11 mouse cellular contexts compared by ENCODE assay signal in the genomic region with DNA sequence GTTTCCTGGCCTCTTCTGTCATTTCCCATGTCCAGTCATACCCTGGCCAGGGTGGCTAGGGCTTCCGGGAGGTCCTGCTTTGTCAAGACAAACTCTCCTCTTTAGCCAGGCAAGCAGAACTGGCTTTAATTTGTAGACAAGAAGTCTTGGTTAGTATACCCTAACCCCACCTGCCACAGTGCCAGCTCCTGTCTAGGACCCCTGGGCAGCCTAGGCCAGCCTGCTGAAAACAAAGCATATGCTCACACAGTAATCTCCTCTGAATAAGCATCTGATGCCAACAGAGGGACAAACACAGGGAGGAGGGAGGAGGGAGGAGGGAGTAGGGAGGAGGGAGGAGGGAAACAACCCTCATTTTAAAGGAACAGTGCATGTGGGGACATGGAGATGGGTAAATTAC. TPM values are rescaled to one million over a fixed set of nuclear protein-coding genes. Genes with fewer than 3 reads are reported as not detected.
DNase-seq lines count a peak whose midpoint lies in the region; ATAC-seq and TF ChIP-seq lines count a peak whose summit lies in the region.
"Had no signal": no experiment of that assay in that cellular context is flagged by ENCODE, and none has a peak within 500 bp of the region (broad histone marks: within the 10 kb centered on the region; RNA-seq: fewer than 3 reads in every experiment).

No protein-coding gene starts in this region.

- no peak for ATAC-seq in intestine, postnatal 0 days
- ATAC-seq in intestine, embryonic 16.5 days = no peak
- peak; percentile 70; the same call in 1 of the 2 replicates for ATAC-seq in hindbrain, embryonic 16.5 days

- 76% methylated on average over 1 of the region's 1 CpGs for WGBS in intestine, postnatal 0 days
- WGBS in intestine, embryonic 16.5 days = 83% methylated on average over 1 of the region's 1 CpGs
- 65% methylated on average over 1 of the region's 1 CpGs for WGBS in hindbrain, embryonic 16.5 days

- no peaks in the 10 kb centered on the region for H3K4me1 ChIP-seq in intestine, postnatal 0 days (replicated peaks; ENCODE audit: control insufficient read depth, insufficient read depth, low read length)
- H3K4me1 ChIP-seq in intestine, embryonic 16.5 days (ENCODE audit: control insufficient read depth, insufficient read depth, low read length) = no peaks in the 10 kb centered on the region
- H3K4me1 ChIP-seq in hindbrain, embryonic 16.5 days (ENCODE audit: control insufficient read depth, insufficient read depth, low read depth, low read length) = peaks cover 4% of the 10 kb centered on the region; the same call in 1 of the 2 replicates
- H3K4me1 ChIP-seq: heart, embryonic 12.5 days had no signal

- H3K27ac ChIP-seq in intestine, postnatal 0 days (ENCODE audit: low read depth, low read length) = peak overlapping the region; percentile 35; the same call in 1 of the 2 replicates
- H3K27ac ChIP-seq in intestine, embryonic 16.5 days (ENCODE audit: low read length) = no peak overlapping the region
- H3K27ac ChIP-seq in hindbrain, embryonic 16.5 days (ENCODE audit: low read depth, low read length) = peak overlapping the region; percentile 40; the same call in 1 of the 2 replicates

- no peak for TF ChIP-seq CTCF in intestine, postnatal 0 days (IDR thresholded peaks at IDR 0.05; ENCODE audit: low read depth)

- no peaks in the 10 kb centered on the region for H3K9me3 ChIP-seq in intestine, postnatal 0 days (ENCODE audit: control insufficient read depth)
- H3K9me3 ChIP-seq in intestine, embryonic 16.5 days (ENCODE audit: control insufficient read depth, low read length) = no peaks in the 10 kb centered on the region
- H3K9me3 ChIP-seq in hindbrain, embryonic 16.5 days (ENCODE audit: control insufficient read depth, low read length) = no peaks in the 10 kb centered on the region
- H3K9me3 ChIP-seq: heart, embryonic 12.5 days had no signal

- H3K4me2 ChIP-seq in intestine, postnatal 0 days (replicated peaks; ENCODE audit: low read depth) = no peak overlapping the region
- H3K4me2 ChIP-seq in intestine, embryonic 16.5 days (ENCODE audit: low read depth, low read length) = no peak overlapping the region
- H3K4me2 ChIP-seq in hindbrain, embryonic 16.5 days (ENCODE audit: low read length) = no peak overlapping the region
- H3K4me2 ChIP-seq: heart, embryonic 12.5 days had no signal

- H3K4me3 ChIP-seq in intestine, postnatal 0 days (ENCODE audit: low read depth, low read length) = no peak overlapping the region
- no peak overlapping the region for H3K4me3 ChIP-seq in intestine, embryonic 16.5 days (ENCODE audit: low read length)
- H3K4me3 ChIP-seq in hindbrain, embryonic 16.5 days (ENCODE audit: low read length) = no peak overlapping the region
- H3K4me3 ChIP-seq: heart, embryonic 12.5 days had no signal

- H3K9ac ChIP-seq in intestine, postnatal 0 days (ENCODE audit: low read depth, low read length) = no peak overlapping the region
- no peak overlapping the region for H3K9ac ChIP-seq in intestine, embryonic 16.5 days (ENCODE audit: low read depth, low read length)
- H3K9ac ChIP-seq in hindbrain, embryonic 16.5 days (ENCODE audit: low read depth, low read length) = no peak overlapping the region
- H3K9ac ChIP-seq: heart, embryonic 12.5 days had no signal

- no peaks in the 10 kb centered on the region for H3K27me3 ChIP-seq in intestine, postnatal 0 days (replicated peaks; ENCODE audit: control insufficient read depth, insufficient read depth, low read length)
- no peaks in the 10 kb centered on the region for H3K27me3 ChIP-seq in intestine, embryonic 16.5 days (replicated peaks; ENCODE audit: control insufficient read depth, insufficient read depth, low read length)
- no peaks in the 10 kb centered on the region for H3K27me3 ChIP-seq in hindbrain, embryonic 16.5 days (replicated peaks; ENCODE audit: control insufficient read depth, insufficient read depth, low read length)
- H3K27me3 ChIP-seq: heart, embryonic 12.5 days had no signal

- H3K36me3 ChIP-seq in intestine, postnatal 0 days (ENCODE audit: control insufficient read depth, insufficient read depth) = peaks cover 41% of the 10 kb centered on the region
- no peaks in the 10 kb centered on the region for H3K36me3 ChIP-seq in intestine, embryonic 16.5 days (ENCODE audit: control insufficient read depth, insufficient read depth, low read length)
- H3K36me3 ChIP-seq in hindbrain, embryonic 16.5 days (ENCODE audit: control insufficient read depth, insufficient read depth, low read length) = no peaks in the 10 kb centered on the region; the same call in 1 of the 2 replicates

- peak; percentile 86 for DNase-seq in cerebellum, adult 11 months
- peak; percentile 70 to 85 for DNase-seq in cerebellum, postnatal 14 days
- DNase-seq in frontal cortex, postnatal 14 days (ENCODE audit: low spot score in 2 of 2) = no peak
- no peak for DNase-seq in urinary bladder, postnatal 10 days (ENCODE audit: low spot score)
- DNase-seq: embryo, embryonic 11 days; gastrocnemius, postnatal 14 days; kidney, postnatal 25 days had no signal

RNA-seq across cellular contexts. Expression of a gene that starts 42.3 kb away (rescaled TPM):
- 86.9 and 88.1 TPM in 2 replicates for polyA plus RNA-seq in intestine, postnatal 0 days (2015; fragmentation: Nextera tagmentation; extraction: Ambion mirVana)
- 81.0 and 95.2 TPM in 2 replicates for polyA plus RNA-seq in intestine, embryonic 16.5 days (2015; fragmentation: Nextera tagmentation; extraction: Ambion mirVana)
- 42.5 and 44.8 TPM in 2 replicates for polyA plus RNA-seq in hindbrain, embryonic 16.5 days (2015; fragmentation: Nextera tagmentation; extraction: Ambion mirVana)

Comparison
In these comparisons a context has a peak if more than half of its experiments do, and no peak if none do; other contexts are left out.
1. DNase-seq: peak in cerebellum, adult 11 months (single experiment) and cerebellum, postnatal 14 days (2 of 2); none in frontal cortex, postnatal 14 days (0 of 2) and urinary bladder, postnatal 10 days (single experiment).